Mouse (Mus musculus) stomach, embryonic 15.5 days (tissue): Measurements from ENCODE around the gene AI661453. TPM values are rescaled to one million over a fixed set of nuclear protein-coding genes. Genes with fewer than 3 reads are reported as not detected.

Experiments
- ATAC-seq: fragments of 200-750 bp; cut with Nextera tagmentation; 2 replicates; pipeline ENCODE4 v1.8.0; 2017; ENCODE audit warnings: low read depth, moderate number of reproducible peaks, moderate TSS enrichment; ENCODE audit not compliant: insufficient read depth, low FRiP score
- H3K27ac ChIP-seq: fragments of 300-500 bp; sonication (generic); 2 replicates; pipeline ENCODE4 v1.5.1; 2015; ENCODE audit warnings: mild to moderate bottlenecking, inconsistent platforms
- H3K27me3 ChIP-seq: fragments of 300-500 bp; sonication (generic); replicated peaks from 2 replicates; pipeline ENCODE4 v1.6.1; 2015; ENCODE audit warnings: inconsistent platforms
- H3K36me3 ChIP-seq: fragments of 300-500 bp; sonication (generic); 2 replicates; pipeline ENCODE4 v1.6.1; 2015; ENCODE audit warnings: inconsistent platforms
- H3K4me1 ChIP-seq: fragments of 300-500 bp; sonication (generic); 2 replicates; pipeline ENCODE4 v1.6.1; 2015; ENCODE audit warnings: inconsistent platforms
- H3K4me2 ChIP-seq: fragments of 300-500 bp; sonication (generic); 2 replicates; pipeline ENCODE4 v1.6.1; 2015; ENCODE audit warnings: mild to moderate bottlenecking, inconsistent platforms
- H3K4me3 ChIP-seq: fragments of 300-500 bp; sonication (generic); replicated peaks from 2 replicates; pipeline ENCODE4 v1.5.1; 2015; ENCODE audit warnings: inconsistent platforms
- H3K9ac ChIP-seq: fragments of 300-500 bp; sonication (generic); 2 replicates; pipeline ENCODE4 v1.6.1; 2015; ENCODE audit warnings: inconsistent platforms
- H3K9me3 ChIP-seq: fragments of 300-500 bp; sonication (generic); 2 replicates; pipeline ENCODE4 v1.6.1; 2016; ENCODE audit warnings: inconsistent platforms
- WGBS: fragments of 180-500 bp; shearing (Covaris S2); methylation state at CpG from one replicate; pipeline ENCODE4 v1.1.7; 2015; 5-methylcytosine and 5-hydroxymethylcytosine counted together
- polyA plus RNA-seq: library from polyadenylated mRNA; unstranded; fragments of >200 nt; fragmentation: Nextera tagmentation; extraction: Ambion mirVana; gene quantifications from 2 replicates; pipeline ENCODE4 v1.2.1, GENCODE M21; 2015

AI661453 gene
- polyA plus RNA-seq, 1 experiment from 2014 or later: 3.5 TPM

GRCm38 (mm10) chr17:47506697-47507096 is 70.3 kb downstream of the AI661453 start:
- no peak overlapping the region for H3K4me3 ChIP-seq
- no peaks in the 10 kb centered on the region for H3K36me3 ChIP-seq
- whole genome bisulfite sequencing: 84% methylated on average over 4 of the region's 4 CpGs
- H3K9ac ChIP-seq: no peak overlapping the region
- H3K9me3 ChIP-seq: no peaks in the 10 kb centered on the region
- H3K4me1 ChIP-seq: peaks cover 35% of the 10 kb centered on the region
- H3K27me3 ChIP-seq: no peaks in the 10 kb centered on the region
- no peak overlapping the region for H3K27ac ChIP-seq
- ATAC-seq: no peak
- H3K4me2 ChIP-seq: no peak overlapping the region

- Histone ChIP-seq H3K36me3 (no peaks in the 10 kb centered on the region), H3K4me1 (peaks cover 43% of the 10 kb centered on the region), H3K27me3 (no peaks in the 10 kb centered on the region), H3K4me3 (no peak overlapping the region), H3K9ac (no peak overlapping the region), H3K27ac (peak overlapping the region; percentile 95), H3K4me2 (peak overlapping the region; percentile 51), H3K9me3 (no peaks in the 10 kb centered on the region)
- 57% methylated on average over 2 of the region's 2 CpGs for WGBS
- no peak for ATAC-seq
Measured at GRCm38 (mm10) chr17:47507523-47507922, 71.1 kb downstream of the AI661453 start.

DNA sequence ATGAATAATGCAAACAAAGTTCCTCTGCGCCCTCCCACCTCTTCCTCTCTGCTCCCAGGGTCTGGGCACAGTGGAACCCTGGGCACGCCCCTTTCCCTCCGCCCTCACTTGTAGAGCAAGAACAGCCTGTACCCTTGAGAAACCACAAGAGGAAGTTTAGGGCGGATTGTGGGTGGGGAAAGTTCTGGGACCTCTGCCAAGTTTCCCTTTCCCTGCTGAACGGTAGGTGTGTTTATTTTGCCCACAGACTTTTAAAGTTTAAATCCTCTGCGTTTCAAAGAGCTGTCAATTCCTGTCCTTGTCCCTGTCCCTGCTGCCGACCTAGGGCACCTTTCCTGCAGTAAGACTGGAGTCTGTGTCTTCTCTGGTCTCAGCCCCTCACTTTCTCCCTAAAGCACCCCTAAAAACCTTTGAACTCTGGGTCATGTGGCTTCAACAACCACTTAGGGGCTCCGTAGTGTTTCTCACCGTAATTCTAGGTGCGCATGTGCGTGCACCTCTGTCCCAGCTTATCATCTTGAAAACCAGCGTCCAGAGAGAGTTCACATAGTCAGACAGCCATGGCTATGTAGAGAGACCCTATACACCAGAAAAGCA is 71.7 kb downstream of the AI661453 start:
- no peaks in the 10 kb centered on the region for H3K9me3 ChIP-seq
- peak overlapping the region; percentile 95 for H3K27ac ChIP-seq
- no peak overlapping the region for H3K9ac ChIP-seq
- ATAC-seq: peak; percentile 83
- H3K4me1 ChIP-seq: peaks cover 46% of the 10 kb centered on the region
- H3K4me3 ChIP-seq: peak overlapping the region; percentile 24; the same call in 1 of the 2 replicates
- H3K4me2 ChIP-seq: peak overlapping the region; percentile 51
- no peaks in the 10 kb centered on the region for H3K27me3 ChIP-seq
- 5% methylated on average over 12 of the region's 12 CpGs for WGBS
- H3K36me3 ChIP-seq: no peaks in the 10 kb centered on the region

DNA sequence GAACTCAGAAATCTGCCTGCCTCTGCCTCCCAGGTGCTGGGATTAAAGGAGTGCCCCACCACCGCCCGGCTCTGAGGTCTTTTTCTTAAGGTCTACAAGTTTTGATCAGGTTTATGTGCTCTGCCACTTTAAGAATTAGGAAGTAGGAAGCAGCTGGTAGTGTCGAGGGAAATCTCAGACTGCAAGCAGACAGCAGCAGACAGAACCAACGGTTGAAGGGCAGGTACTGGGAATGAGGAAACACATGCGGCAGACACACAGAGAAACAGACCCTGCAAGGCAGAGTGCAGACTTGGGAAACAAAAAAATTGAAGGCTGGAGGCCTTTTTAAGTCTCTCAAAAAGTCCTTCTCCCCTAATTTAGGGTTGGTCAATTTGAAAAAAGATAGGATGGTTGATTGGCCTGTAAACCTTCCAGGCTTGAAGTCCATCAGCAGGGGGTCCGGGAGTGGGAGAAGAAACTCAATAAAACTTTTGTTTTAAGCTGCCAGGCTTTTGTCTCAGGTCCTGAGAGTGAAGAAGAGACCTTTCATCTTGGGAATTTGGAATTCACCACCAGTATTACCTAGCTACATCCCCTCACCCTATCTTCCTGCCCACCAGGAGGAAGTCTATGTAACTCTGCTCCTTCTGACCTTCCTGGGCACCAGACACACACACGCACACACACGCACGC is 72.8 kb downstream of the AI661453 start:
- no peak overlapping the region for H3K9ac ChIP-seq
- no peaks in the 10 kb centered on the region for H3K36me3 ChIP-seq
- WGBS: 55% methylated on average over 9 of the region's 9 CpGs
- no peak overlapping the region for H3K4me2 ChIP-seq
- H3K9me3 ChIP-seq: no peaks in the 10 kb centered on the region
- no peaks in the 10 kb centered on the region for H3K27me3 ChIP-seq
- H3K27ac ChIP-seq: peak overlapping the region; percentile 95
- peaks cover 51% of the 10 kb centered on the region for H3K4me1 ChIP-seq
- ATAC-seq: no peak
- no peak overlapping the region for H3K4me3 ChIP-seq

GRCm38 (mm10) chr17:47511111-47512020 is 75.0 kb downstream of the AI661453 start:
- Histone ChIP-seq H3K4me1 (peaks cover 50% of the 10 kb centered on the region), H3K9me3 (no peaks in the 10 kb centered on the region), H3K4me2 (peak overlapping the region; percentile 50), H3K4me3 (peak overlapping the region; percentile 11), H3K36me3 (no peaks in the 10 kb centered on the region), H3K27me3 (no peaks in the 10 kb centered on the region), H3K9ac (no peak overlapping the region), H3K27ac (peak overlapping the region; percentile 93)
- ATAC-seq: peak; percentile 86
- WGBS: 4% methylated on average over 25 of the region's 25 CpGs

- H3K27ac ChIP-seq: peak overlapping the region; percentile 76
- H3K4me3 ChIP-seq: no peak overlapping the region
- no peak overlapping the region for H3K9ac ChIP-seq
- H3K27me3 ChIP-seq: no peaks in the 10 kb centered on the region
- H3K4me2 ChIP-seq: no peak overlapping the region
- peak; percentile 8; the same call in 1 of the 2 replicates for ATAC-seq
- no peaks in the 10 kb centered on the region for H3K36me3 ChIP-seq
- WGBS: 43% methylated on average over 10 of the region's 10 CpGs
- peaks cover 49% of the 10 kb centered on the region for H3K4me1 ChIP-seq
- no peaks in the 10 kb centered on the region for H3K9me3 ChIP-seq
Measured at GRCm38 (mm10) chr17:47512956-47513775, 76.8 kb downstream of the AI661453 start.

GRCm38 (mm10) chr17:47515180-47515844 is 78.9 kb downstream of the AI661453 start:
- Histone ChIP-seq H3K27me3 (no peaks in the 10 kb centered on the region), H3K4me3 (no peak overlapping the region), H3K36me3 (no peaks in the 10 kb centered on the region), H3K9ac (no peak overlapping the region), H3K9me3 (no peaks in the 10 kb centered on the region), H3K4me2 (no peak overlapping the region), H3K4me1 (peaks cover 59% of the 10 kb centered on the region), H3K27ac (no peak overlapping the region)
- ATAC-seq: no peak
- 69% methylated on average over 7 of the region's 7 CpGs for WGBS

DNA sequence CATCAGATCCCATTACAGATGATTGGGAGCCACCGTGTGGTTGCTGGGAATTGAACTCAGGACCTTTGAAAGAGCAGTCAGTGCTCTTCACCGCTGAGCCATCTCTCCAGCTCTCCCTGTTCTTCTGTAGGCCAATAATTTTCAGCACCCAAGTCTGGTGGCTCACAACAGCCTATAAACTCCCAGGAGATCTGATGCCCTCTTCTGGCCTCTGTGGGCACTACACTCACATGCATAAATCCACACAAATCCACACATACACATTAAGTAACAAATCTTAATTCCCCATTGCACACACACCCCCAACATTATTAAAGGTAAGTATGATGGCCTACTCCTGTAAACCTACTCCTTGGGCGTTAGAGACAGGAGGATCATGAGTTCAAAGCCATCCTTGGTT is 79.8 kb downstream of the AI661453 start:
- H3K9me3 ChIP-seq: no peaks in the 10 kb centered on the region
- ATAC-seq: no peak
- 97% methylated on average over 3 of the region's 3 CpGs for WGBS
- H3K4me3 ChIP-seq: no peak overlapping the region
- H3K36me3 ChIP-seq: no peaks in the 10 kb centered on the region
- H3K27me3 ChIP-seq: no peaks in the 10 kb centered on the region
- H3K9ac ChIP-seq: no peak overlapping the region
- no peak overlapping the region for H3K4me2 ChIP-seq
- peaks cover 58% of the 10 kb centered on the region for H3K4me1 ChIP-seq
- no peak overlapping the region for H3K27ac ChIP-seq

DNA sequence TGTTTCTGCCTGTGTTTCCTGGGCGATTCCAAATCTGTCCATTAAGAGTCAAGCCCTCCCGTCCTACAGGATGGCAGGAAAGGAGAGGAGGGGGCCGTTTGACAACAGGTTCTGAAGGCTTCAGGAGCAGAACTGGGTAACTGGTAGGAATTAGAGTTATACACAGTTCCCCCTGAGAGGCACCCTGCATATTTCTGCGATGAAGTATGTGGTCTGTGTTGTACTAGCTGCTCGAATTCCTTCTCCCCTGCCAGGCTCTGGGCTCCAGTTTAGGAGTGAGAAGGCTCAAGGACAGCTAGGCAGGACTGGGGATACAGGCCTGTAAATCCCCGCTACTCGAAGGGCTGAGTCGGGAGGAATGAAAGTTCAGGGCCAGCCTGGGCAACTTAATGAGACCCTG is 81.8 kb downstream of the AI661453 start:
- H3K27ac ChIP-seq: peak overlapping the region; percentile 95
- H3K9me3 ChIP-seq: no peaks in the 10 kb centered on the region
- H3K4me2 ChIP-seq: peak overlapping the region; percentile 23; the same call in 1 of the 2 replicates
- ATAC-seq: peak; percentile 21; the same call in 1 of the 2 replicates
- H3K9ac ChIP-seq: no peak overlapping the region
- no peaks in the 10 kb centered on the region for H3K36me3 ChIP-seq
- H3K4me1 ChIP-seq: peaks cover 59% of the 10 kb centered on the region
- H3K27me3 ChIP-seq: no peaks in the 10 kb centered on the region
- 19% methylated on average over 8 of the region's 8 CpGs for WGBS
- no peak overlapping the region for H3K4me3 ChIP-seq
